Mouse (Mus musculus) urinary bladder, adult 2 months (tissue): ENCODE results near the gene Mecom. TPM values are rescaled to one million over a fixed set of nuclear protein-coding genes. Genes with fewer than 3 reads are reported as not detected.
"Not testable (repeated sequence)": the region's sequence is repeated elsewhere in the genome, so short reads cannot be mapped to it uniquely, and the experiment has no call there.

Experiments used
- DNase-seq: peaks from one replicate; pipeline ENCODE4 v3.0.0; 2022; ENCODE audit warnings: low spot score
- polyA plus RNA-seq: library from polyadenylated mRNA; depleted of rRNA; stranded (reverse); fragments of >200 nt; gene quantifications from 2 replicates; pipeline ENCODE4 v1.2.3, GENCODE M21; 2012

The Mecom gene
- polyA plus RNA-seq, 1 experiment, result 53.3 TPM

DNA sequence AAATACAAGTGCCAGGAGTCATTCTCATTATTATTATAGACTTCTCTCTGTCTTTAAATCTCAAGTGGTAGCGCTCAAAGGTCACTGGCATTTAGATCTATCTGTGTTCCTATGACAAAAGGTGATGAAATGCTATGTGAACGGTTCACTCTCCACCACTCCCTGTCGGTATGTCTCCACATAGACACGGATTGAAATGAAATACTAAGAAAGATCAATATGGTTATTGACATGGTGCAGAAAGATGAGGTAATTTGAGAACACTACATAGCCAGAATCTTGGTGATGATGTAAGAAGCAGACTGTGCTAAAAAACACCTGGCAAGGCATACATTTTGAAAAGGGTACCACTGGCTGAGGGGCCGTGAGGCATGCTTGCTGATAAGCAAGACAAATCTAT is 294.1 kb downstream of the Mecom start:
- no peak for DNase-seq

DNA sequence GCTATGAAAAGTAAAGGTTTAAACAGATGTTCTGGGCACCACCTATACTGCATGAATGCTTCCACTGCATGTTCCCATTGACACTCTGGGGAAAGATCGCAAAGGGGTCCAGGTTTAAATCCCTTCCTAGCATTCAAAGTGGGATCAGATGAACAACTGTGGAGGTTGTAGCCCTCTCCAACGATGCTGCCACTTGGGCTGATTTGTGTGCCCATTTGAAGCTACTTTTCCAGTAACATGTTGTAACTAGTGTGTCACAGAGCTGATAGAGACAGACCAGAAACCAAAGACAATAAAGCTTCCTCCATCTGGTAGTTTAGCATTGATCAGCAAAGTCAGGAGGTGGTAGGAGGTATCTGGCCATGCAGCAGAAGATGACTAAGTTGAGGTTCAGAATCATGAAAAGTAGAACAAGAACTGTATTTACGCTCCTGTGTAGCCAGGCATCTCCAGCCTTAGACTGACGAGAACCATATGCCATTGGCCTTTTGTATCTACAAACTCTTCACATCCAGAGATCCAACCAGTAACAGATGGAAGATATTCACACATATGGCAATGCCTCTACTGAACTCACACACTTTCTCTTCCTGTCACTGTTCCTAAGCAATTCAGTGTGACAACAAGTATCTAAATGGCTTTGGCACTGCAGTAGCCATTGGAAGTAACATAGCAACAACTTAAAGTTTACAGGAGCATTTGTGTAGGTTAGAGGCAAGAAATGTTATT is 299.0 kb downstream of the Mecom start:
- no peak for DNase-seq

DNA sequence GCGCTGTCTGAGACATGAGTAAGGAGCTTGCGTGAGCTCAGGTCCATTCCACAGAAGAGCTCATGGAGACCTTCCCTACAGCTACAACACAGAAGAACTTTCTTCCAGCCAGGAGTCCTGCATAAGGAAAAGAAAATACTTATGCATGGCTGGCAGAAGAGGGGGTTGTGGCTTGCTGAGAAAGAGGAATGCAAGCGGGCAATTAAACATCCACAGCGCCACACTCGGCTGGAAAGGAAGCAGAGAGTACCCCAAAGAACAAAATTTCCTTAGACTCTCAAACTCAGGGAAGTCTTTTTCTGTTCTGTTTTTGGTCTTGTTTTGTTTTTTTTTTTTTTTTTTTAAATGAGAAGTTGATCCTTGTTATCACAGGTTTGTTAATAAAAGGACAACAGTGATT is 300.6 kb downstream of the Mecom start:
- no peak for DNase-seq

DNA sequence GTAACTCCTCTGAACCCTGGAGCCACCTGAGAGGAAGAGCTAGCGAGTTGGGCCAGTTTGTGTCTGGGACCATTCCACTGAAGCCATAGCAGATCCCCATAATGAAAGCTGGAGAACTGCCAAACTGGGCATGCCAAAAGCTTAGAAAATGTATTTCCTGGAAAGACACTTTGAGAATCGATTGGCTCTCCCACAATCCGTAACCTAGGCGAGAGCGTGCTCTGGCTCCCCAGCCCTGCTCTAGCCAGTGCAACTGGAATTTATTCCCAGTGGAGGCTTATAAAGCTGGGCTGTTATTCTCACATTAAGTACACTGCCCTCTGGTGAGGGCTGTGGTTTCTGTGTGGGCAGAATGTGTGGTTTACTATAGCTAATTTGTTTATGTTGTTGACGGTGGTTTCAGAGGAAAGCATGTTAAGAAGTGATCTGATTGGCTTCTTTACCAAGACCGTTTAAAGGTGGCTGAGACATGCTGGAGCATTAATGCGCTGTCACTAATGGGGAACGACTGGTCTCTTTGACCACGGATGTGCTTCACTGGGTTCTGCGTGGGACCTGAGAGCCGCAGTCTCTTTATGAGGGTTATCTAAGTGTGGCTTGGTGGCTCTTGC is 301.3 kb downstream of the Mecom start:
- no peak for DNase-seq

DNA sequence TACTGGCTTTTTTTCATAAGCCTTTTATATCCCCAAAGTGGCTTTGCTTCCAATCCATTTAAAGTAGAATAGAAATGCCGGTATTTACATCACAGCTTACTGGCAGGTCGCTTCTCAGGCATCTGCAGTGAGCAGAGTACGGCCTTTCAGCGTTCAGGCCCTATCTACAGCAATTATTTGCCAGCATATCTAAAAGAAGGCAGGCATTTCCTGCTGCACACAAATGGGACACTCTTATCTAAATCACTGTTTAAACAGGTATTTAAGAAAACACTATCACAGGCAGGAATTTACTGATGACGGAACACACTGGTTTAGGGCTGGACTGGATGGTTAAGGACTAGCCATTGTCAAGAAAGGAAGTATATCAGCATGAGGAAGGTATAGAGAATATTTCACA is 301.9 kb downstream of the Mecom start:
- DNase-seq, result no peak

DNA sequence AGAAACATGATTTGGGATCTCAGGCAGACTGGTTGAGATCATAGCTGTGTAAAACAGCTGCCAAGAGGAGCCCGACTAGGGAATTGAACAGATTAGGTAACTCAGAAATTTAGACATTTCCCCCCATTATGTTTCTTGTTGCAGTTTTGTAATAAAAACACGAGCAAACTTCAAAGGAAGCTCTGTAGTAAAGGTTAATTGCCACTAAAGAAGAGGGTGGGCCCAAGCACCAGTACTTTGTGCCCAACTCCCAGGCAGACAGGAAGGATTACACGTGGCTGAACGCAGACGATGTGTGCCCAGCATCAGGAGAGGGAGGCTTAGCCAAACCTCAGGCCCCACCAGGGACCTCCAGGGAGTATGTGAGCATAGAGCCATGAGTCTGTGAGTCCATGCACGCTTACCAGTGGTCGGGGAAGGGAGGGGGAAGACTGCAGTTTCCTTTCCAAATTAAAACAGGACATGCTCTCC is 303.4 kb downstream of the Mecom start:
- DNase-seq, result no peak

DNA sequence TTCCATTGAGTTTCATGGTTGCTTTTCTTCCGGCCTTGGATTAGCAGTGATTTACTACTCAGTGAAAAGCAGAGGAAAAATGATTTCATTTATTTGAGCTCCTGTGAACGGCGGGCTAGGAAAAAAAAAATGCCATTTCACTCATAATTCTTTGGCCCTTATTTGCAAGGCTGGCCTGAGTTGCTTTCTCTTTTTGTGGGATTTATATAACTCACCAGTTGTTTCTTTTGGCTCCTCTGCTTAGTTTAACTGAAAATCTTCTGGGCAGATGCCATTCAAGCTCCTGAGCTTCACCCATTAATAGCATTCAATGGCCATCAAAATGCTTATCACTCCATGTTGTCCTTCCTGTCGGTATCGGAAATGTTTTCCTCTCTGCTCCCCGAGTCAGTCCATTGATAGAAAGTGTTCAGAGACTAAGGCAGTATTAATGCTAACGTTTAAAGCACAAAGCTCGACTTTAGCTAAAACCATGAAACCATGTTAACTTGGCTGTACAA is 304.0 kb downstream of the Mecom start:
- DNase-seq, result no peak

DNA sequence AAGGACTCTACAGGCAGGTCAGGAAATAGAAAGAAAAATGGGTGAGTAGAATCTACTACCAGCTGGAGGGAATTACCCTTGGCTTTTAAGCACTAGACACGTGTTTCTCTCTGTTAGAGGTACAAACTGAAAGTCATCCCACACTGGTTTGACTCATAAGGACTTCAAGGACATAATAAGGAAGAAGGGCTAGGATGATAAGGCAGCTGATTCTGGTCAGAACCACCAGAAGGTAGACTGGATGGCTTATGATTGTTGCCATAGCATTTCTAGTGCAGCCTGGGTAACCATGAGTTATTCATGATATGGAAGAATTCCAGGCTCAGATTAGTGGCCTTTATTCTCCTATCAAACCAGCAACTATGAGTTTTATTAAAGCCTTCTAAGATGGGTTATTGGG is 308.4 kb downstream of the Mecom start:
- DNase-seq, result no peak

DNA sequence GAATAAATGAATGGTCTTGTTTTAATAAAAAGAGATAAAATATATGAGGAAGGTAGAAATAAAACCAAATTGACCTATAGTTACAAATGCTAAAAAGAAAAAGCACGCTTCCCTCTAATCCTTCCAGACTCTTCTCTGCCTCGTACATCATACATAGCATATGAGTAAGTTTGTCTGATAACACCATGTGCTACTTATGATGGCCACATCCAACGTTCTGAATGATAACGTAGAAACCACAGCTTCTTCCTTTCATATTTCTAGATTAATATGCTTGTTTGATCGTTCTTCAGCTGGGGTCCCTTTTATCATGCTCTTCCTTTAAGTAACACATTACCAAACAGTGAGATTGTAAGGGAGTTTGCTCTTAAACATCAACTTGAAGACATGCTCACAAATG is 310.3 kb downstream of the Mecom start:
- DNase-seq, result no peak

DNA sequence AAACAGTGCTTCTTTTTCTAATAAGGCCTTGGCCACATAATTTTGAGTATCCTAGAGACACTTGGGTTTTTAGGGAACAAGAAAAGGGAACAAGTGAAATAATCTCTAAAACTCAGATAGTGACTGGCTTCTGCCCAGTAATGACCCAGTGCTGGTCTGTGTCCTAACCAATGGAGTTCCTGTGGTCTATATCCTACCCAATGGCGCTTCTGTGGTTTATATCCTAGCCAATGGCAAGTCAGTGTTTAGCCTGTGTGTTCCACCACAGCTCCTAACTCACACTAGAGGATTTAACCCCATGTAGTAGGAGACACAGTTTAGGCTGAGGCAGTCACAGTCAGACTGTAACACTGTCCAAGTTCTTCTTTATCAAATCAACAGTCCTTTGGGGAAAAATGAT is 313.8 kb downstream of the Mecom start:
- no peak for DNase-seq

DNA sequence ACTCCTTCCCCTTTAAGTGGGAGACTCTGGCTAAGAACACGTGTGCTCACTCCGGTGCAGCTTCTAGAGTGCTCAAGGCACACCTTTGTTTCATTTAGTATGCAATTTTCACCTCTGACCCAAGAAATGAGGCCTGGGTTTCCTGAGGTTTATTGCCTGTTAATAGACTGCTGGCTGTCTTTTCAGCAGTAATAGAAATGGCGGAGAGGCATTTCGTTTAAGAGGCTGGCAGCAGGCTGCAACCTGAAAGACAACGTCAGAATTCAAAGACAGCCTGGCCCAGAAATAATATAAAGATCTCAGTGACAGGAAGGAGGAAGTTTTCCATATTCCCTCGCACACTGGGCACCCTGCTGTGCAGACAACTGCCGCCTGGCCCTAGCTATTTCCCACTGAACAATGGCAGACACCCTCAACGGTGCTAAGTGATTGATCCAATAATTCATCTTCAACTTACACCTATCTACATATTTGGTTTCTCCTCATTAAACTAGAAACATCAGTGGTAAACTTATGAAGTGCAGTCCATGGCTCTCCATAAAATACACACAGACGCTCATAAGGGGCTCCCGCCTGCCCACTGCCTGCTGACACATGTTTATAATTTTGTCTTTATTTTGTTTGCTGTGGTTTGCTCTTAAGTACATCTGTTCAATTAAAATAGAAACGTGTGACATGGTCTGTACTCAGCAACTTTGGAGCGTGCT is 319.7 kb downstream of the Mecom start:
- DNase-seq, result no peak

DNA sequence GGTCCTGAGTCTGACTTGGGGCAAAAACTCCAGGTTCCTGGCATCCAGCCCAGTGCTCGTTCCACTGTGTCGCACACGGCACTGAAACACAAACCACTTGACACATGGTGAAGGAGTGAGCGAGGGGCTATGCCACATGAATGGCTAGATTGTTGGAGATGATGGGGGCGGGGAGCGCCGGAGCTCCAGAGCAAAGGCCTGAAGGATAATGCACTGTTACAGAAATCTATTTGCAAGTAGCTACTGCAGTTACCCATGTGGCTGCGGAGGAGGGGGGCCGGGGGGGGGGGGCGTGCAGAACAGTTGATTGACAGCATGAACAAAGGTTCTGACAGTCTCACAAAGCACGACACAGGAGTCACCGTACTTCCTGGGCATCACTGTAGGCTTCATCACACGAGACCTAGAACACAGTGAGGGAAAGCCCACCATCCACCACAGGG is 320.9 kb downstream of the Mecom start:
- no peak for DNase-seq

DNA sequence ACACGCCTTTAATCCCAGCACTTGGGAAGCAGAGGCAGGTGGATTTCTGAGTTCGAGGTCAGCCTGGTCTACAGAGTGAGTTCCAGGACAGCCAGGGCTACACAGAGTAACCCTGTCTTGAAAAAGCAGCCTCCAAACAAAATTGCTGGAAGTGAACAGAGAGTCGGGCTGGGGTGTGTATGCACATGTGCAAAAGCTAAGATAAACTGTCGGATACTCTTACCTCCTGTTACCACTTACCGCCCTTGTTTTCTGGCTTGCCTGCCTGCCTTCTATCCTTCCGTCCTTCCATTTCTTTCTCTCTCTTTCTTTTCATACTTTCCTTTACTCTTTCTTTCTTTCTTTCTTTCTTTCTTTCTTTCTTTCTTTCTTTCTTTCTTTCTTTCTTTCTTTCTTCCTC is 322.6 kb downstream of the Mecom start:
- DNase-seq, result not testable (repeated sequence)

DNA sequence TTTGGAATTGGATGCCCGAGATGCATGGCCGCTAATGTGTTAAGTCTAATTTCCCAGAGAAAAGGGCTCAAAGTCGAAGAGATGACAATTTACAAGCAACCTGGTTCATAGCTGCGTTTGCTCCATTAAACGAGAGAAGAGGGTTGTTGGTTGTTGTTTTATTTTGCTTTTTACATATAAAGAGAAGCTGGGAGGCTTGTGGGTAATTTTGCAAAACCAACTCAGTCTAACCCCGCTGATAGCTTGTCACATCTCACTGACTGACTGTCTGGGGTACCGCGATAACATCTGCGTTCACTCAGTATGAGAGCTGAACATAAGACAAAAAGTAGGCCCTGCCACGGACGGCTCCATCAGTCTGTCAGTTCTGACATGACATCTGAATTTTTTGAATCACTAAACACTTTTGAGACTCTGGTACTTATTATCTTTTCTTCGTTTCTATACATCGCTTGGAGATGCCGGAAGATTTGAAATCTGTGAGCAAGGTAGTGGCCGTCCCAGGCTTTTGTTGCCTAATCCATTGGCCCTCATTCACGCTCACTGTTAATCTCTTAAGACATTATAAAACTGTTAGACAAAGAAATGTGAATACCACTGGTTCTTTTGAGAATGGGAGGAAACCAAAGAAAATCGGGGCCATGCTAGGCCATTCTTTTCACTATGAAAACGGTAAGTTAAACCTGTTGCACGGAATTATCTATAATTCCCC is 327.0 kb downstream of the Mecom start:
- no peak for DNase-seq

DNA sequence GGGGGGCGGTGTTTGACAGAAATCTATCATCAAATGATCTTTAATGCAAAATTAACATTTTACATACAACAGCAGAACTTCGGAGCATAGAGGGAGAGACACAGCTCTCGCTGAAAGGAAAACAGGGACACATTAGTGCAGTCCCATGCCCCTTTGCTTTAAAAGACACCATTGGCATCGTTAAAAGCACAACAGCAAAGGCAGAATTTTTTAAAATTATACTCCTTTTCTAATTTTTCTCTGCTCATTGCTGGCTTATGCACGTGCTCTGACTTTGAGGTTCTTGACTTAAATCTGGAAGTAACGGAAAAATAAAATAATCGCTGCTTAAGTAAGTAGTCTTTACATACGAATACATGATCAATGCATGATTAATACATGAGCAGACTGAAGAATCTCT is 327.9 kb downstream of the Mecom start:
- DNase-seq, result no peak

DNA sequence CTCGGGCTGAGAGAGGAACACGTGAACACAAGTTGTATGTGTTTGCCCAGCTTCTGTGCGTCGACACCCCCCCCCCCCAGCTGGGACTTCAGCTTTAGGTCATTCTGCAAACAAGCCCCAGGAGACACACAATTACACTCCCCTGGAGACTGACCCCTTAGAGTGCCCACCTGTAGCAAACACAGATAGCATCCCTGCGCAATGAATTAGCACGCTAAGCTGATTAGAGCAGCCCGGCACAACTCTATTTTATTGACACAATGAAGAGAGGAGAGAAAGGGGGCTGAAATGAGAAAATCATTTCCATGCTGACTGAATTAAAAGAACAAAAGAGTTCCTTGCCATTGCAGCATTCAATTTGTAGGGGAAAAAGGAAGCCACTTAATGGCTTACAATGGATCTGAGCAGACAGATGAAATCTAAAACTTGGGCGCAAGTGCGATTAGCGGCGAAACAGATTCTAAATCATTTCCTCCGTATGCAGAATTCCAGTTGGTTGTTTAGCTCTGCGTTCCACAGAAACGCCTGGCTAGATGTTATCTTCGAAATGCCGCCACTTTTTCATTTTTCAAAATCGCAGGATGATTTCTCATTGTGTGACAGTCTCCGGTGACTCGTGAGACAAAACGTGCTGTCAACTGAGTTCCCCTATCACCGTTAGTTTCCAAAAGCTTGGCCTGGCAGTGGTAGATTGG is 328.5 kb downstream of the Mecom start:
- DNase-seq, result no peak

DNA sequence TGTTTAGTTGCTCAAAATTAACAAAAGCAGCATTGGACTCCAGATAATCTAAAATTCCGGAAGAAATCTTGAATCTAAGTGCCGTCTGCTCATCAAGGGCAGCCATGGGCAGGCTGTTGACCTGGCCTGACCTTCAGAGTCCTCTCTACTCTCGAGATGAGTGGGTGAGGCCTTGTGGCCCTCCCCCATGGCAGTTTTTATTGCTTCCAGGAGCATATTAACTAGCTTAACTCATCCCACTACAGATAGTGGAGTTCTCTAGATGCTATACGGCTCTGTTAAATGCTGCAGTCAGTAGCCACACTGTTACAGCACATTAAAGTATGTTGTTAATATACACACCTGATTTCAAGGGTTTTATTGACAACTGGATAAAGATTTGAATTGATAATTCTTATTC is 333.2 kb downstream of the Mecom start:
- no peak for DNase-seq

DNA sequence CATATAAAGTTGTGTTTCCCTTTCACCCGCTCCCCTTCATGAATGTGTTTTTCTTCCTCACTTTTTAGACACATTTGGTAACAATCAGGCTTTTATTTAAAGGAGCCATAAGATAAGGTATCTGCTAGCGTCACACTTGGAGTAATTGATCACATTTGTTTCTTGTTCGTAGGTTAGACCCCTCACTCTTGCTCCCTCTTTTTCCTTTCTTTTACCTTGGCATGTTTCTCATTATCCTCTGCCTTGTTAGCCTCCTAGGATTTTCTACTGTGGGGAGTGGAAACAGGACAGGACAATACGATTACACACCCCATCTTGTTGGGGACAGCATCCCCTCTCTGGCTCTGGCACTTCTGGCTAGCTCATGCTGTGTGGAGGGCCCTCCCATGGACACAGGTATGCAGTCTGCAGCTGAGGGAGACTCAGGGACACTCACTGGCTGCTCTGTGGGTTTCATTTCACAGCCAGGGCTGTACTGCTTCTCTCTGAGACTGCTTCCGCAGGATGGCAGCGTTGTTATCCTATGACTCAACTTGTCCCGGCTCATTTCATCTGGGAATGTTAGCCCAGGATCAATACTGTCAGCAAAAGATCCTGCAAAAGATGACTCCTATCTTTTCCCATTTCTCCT is 334.2 kb downstream of the Mecom start:
- DNase-seq, result no peak

DNA sequence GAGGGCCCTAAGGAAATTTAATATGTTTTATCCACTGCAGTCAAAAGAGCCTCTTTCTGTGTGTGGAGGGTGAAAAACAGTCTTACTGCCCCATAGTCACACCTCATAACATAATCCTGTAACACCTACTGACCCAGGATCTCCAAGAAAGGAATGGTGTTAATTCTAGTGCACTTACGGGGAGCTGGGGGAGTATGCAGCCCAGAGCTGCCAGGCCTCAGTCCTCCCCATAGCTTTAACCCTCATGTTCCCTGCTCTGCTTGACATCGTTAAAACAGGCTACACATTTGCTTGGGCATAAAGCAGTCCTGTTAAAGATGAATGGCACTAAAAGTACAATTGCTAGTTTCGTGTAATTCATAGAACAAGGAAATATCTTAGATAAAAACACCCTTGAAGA is 335.0 kb downstream of the Mecom start:
- DNase-seq, result no peak

DNA sequence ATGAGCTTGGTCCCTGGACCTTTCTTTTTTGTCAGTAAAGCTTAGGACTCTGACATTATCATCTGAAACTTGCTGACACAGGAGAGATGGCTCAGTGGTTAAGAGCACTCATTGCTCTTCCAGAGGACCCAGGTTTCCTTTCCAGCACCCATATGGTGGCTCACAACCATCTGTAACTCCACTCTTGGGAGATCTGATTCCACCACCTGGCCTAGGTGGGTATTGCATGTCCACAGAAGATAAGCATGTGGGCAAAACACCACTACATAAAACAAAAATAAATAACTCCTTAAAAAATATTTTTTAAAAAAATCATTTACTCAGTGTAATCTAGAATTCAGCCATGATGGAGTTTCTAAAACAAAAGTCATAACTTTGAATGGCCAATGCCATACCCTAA is 338.7 kb downstream of the Mecom start:
- no peak for DNase-seq

DNA sequence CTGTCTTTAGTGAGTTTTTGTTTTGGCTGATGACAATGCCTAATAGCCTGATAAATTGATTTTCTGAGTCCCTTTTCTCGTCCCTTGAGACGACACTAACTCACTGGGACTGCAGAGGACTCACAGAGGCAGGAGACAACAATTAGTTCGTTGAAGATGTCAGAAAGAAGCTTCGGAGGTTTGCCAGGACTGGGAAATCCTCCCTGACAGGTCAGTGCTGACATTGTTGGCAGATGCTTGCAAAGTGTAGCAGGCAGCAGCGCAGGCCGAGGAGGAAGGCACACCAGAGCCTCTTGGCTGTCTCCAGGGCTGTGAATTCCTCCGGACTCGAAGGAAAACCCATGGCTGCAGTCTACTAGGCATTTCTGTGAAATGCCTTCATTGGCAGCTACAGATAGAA is 339.9 kb downstream of the Mecom start:
- no peak for DNase-seq
